ENCODE assay signal across 8 mouse cellular contexts in the genomic region with DNA sequence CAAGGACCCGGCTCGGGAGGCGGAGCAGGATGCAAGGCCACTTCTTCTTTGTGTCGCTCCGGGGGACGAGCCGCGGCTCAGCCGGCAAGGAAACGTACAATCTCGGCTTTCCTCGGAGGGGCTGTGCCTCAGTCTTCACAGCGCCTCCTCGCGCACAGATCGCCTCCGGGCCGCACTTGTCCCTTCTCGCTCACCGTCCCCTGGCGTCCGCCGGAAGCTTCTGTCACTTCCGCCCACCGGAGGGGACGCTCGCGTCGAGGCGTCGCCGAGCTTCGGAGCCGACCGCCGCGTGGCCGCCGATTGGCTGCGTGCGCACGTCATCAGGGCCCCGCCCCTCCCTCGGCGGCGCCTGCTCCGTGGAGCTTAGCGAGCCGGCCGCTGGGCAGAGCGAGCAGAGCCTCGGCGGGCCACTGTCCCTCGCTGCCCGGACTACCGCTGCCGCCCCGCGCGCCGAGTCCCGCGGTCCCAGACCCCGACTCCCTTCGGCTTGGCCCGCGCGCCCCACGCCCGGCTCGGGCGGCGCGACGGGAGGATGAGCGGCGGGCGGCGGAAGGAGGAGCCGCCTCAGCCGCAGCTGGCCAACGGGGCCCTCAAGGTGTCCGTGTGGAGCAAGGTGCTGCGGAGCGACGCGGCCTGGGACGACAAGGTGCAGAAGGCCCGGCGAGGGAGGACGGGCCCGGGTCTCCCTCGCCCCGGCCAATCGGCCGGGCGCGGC. TPM values are rescaled to one million over a fixed set of nuclear protein-coding genes. Genes with fewer than 3 reads are reported as not detected.
DNase-seq lines count a peak whose midpoint lies in the region; ATAC-seq and TF ChIP-seq lines count a peak whose summit lies in the region.

A gene (plus strand): TSS at position 357 of the 715 bp plus-strand sequence.

- under 1% methylated on average over 97 of the region's 98 CpGs for WGBS in forebrain, embryonic 12.5 days
- under 1% methylated on average over 97 of the region's 98 CpGs for WGBS in heart, postnatal 0 days
- WGBS in liver, embryonic 16.5 days (ENCODE audit: insufficient replicate concordance), result under 1% methylated on average over 94 of the region's 98 CpGs
- WGBS in neural tube, embryonic 13.5 days, result under 1% methylated on average over 97 of the region's 98 CpGs

- in situ Hi-C loops in CH12.LX (cut with MboI; ENCODE audit: low pct_ligation_motif_present, low pct_unique_long_range_greater_than_20kb, low sequenced_read_pairs), result no loop called here

- peak within 1 kb of the TSS; percentile 94 to 100 (median 100) for H3K4me3 ChIP-seq in CH12.LX (replicated peaks in 1 of 3; ENCODE audit: low read depth in 2 of 3, low read length in 2 of 3, poor library complexity in 1 of 3)
- H3K4me3 ChIP-seq in forebrain, embryonic 12.5 days (replicated peaks), result peak within 1 kb of the TSS; percentile 98
- H3K4me3 ChIP-seq in heart, postnatal 0 days (ENCODE audit: low read depth, low read length), result peak within 1 kb of the TSS; percentile 92
- peak within 1 kb of the TSS; percentile 99 for H3K4me3 ChIP-seq in liver, embryonic 16.5 days (ENCODE audit: low read depth, low read length)
- peak within 1 kb of the TSS; percentile 99 for H3K4me3 ChIP-seq in neural tube, embryonic 13.5 days
- H3K4me3 ChIP-seq in testis, adult 2 months (ENCODE audit: control insufficient read depth, low read depth, low read length), result peak within 1 kb of the TSS; percentile 99

- TF ChIP-seq EP300 in CH12.LX (IDR thresholded peaks at IDR 0.05; ENCODE audit: low read length), result no peak
- TF ChIP-seq EP300 in heart, postnatal 0 days (IDR thresholded peaks at IDR 0.05; ENCODE audit: low read depth), result peak; percentile 87; the same call in 1 of the 2 replicates

- peaks cover 18 to 43% of the 10 kb centered on the region in 2 experiments for H3K36me3 ChIP-seq in CH12.LX (replicated peaks in 1 of 2; ENCODE audit: control insufficient read depth in 1 of 2, insufficient read depth in 1 of 2, low read length in 1 of 2)
- peaks cover 40% of the 10 kb centered on the region for H3K36me3 ChIP-seq in forebrain, embryonic 12.5 days (replicated peaks)
- H3K36me3 ChIP-seq in heart, postnatal 0 days (replicated peaks; ENCODE audit: control insufficient read depth, insufficient read depth, low read length), result peaks cover 30% of the 10 kb centered on the region
- peaks cover 21% of the 10 kb centered on the region for H3K36me3 ChIP-seq in liver, embryonic 16.5 days (ENCODE audit: control insufficient read depth, insufficient read depth)
- peaks cover 33% of the 10 kb centered on the region for H3K36me3 ChIP-seq in neural tube, embryonic 13.5 days
- peaks cover 5% of the 10 kb centered on the region for H3K36me3 ChIP-seq in testis, adult 2 months (ENCODE audit: control insufficient read depth, insufficient read depth, low read length)

- H3K4me1 ChIP-seq in CH12.LX (ENCODE audit: control insufficient read depth in 1 of 2, insufficient read depth in 2 of 2), result peaks cover 8 to 42% of the 10 kb centered on the region in 2 experiments
- H3K4me1 ChIP-seq in forebrain, embryonic 12.5 days, result peaks cover 30% of the 10 kb centered on the region
- H3K4me1 ChIP-seq in heart, postnatal 0 days (ENCODE audit: control insufficient read depth, insufficient read depth), result peaks cover 13% of the 10 kb centered on the region
- peaks cover 23% of the 10 kb centered on the region for H3K4me1 ChIP-seq in liver, embryonic 16.5 days (ENCODE audit: control insufficient read depth, low read depth, low read length)
- H3K4me1 ChIP-seq in neural tube, embryonic 13.5 days (replicated peaks), result peaks cover 48% of the 10 kb centered on the region
- H3K4me1 ChIP-seq in testis, adult 2 months (ENCODE audit: control insufficient read depth, insufficient read depth, low read length), result peaks cover 10% of the 10 kb centered on the region

- DNase-seq in CH12.LX (ENCODE audit: extremely low read depth), result peak; percentile 95
- DNase-seq in c-Kit-positive CD71-positive TER-119-negative erythroid progenitor cells, embryonic 14.5 days (ENCODE audit: low read depth), result peak; percentile 92
- peak; percentile 95 for DNase-seq in heart, postnatal 0 days (ENCODE audit: low spot score)
- DNase-seq in kidney, postnatal 4 days, result peak; percentile 98 to 99

- H3K79me2 ChIP-seq in CH12.LX (replicated peaks; ENCODE audit: control insufficient read depth, extremely low read depth, insufficient read depth, poor library complexity, severe bottlenecking), result peaks cover 47% of the 10 kb centered on the region

- TF ChIP-seq RAD21 in CH12.LX (IDR thresholded peaks at IDR 0.05; ENCODE audit: low read depth, low read length), result peak; percentile 1

- peak in 1 of 2 experiments; percentile 64; a peak in 2 of 4 replicates for TF ChIP-seq CTCF in CH12.LX (conservative IDR thresholded peaks at IDR 0.05 in 1 of 2, IDR thresholded peaks at IDR 0.05 in 1 of 2; ENCODE audit: low read depth in 2 of 2, low read length in 2 of 2)
- peak; percentile 70 for TF ChIP-seq CTCF in heart, postnatal 0 days (IDR thresholded peaks at IDR 0.05; ENCODE audit: low read depth)
- peak; percentile 5 for TF ChIP-seq CTCF in testis, adult 2 months (IDR thresholded peaks at IDR 0.05; ENCODE audit: control insufficient read depth, insufficient read depth, insufficient replicate concordance, low read depth, low read length)

- peak within 1 kb of the TSS; percentile 80 for H3K9ac ChIP-seq in CH12.LX (ENCODE audit: insufficient read depth, low read depth)
- peak within 1 kb of the TSS; percentile 97 for H3K9ac ChIP-seq in forebrain, embryonic 12.5 days
- peak within 1 kb of the TSS; percentile 97 for H3K9ac ChIP-seq in heart, postnatal 0 days (replicated peaks; ENCODE audit: low read depth, low read length)
- peak within 1 kb of the TSS; percentile 99 for H3K9ac ChIP-seq in liver, embryonic 16.5 days (ENCODE audit: low read depth, low read length)
- H3K9ac ChIP-seq in neural tube, embryonic 13.5 days, result peak within 1 kb of the TSS; percentile 98

- dilution Hi-C loops in CH12.LX (cut with MboI; ENCODE audit: extremely low pct_ligation_motif_present, extremely low pct_unique_long_range_greater_than_20kb, low sequenced_read_pairs), result no loop called here

- TF ChIP-seq POLR2A in CH12.LX (IDR thresholded peaks at IDR 0.05; ENCODE audit: low read depth, low read length), result peak; percentile 86
- TF ChIP-seq POLR2A in testis, adult 2 months (IDR thresholded peaks at IDR 0.05; ENCODE audit: control insufficient read depth, low read depth, low read length), result peak; percentile 71

- H3K27me3 ChIP-seq in CH12.LX (replicated peaks), result no peaks in the 10 kb centered on the region
- H3K27me3 ChIP-seq in forebrain, embryonic 12.5 days, result no peaks in the 10 kb centered on the region
- no peaks in the 10 kb centered on the region for H3K27me3 ChIP-seq in heart, postnatal 0 days (ENCODE audit: control insufficient read depth, insufficient read depth, low read length)
- no peaks in the 10 kb centered on the region for H3K27me3 ChIP-seq in liver, embryonic 16.5 days (ENCODE audit: control insufficient read depth, insufficient read depth, low read depth, low read length)
- no peaks in the 10 kb centered on the region for H3K27me3 ChIP-seq in neural tube, embryonic 13.5 days
- no peaks in the 10 kb centered on the region for H3K27me3 ChIP-seq in testis, adult 2 months (ENCODE audit: control insufficient read depth, insufficient read depth, low read length)

- peak; percentile 98 for ATAC-seq in forebrain, embryonic 12.5 days (ENCODE audit: low FRiP score)
- ATAC-seq in heart, postnatal 0 days (ENCODE audit: insufficient read depth, low read depth), result peak; percentile 96
- ATAC-seq in liver, embryonic 16.5 days (ENCODE audit: low read depth), result peak; percentile 95
- ATAC-seq in neural tube, embryonic 13.5 days (ENCODE audit: low read depth), result peak; percentile 95

- peak within 1 kb of the TSS; percentile 50 for H3K27ac ChIP-seq in CH12.LX (ENCODE audit: insufficient read depth, low read depth)
- H3K27ac ChIP-seq in forebrain, embryonic 12.5 days, result peak within 1 kb of the TSS; percentile 93
- H3K27ac ChIP-seq in heart, postnatal 0 days (ENCODE audit: low read depth), result peak within 1 kb of the TSS; percentile 95
- H3K27ac ChIP-seq in liver, embryonic 16.5 days (ENCODE audit: low read length), result peak within 1 kb of the TSS; percentile 95
- H3K27ac ChIP-seq in neural tube, embryonic 13.5 days (replicated peaks), result peak within 1 kb of the TSS; percentile 96
- H3K27ac ChIP-seq in testis, adult 2 months (ENCODE audit: control insufficient read depth, insufficient read depth, low read depth, low read length), result peak within 1 kb of the TSS; percentile 98

- H3K9me3 ChIP-seq in CH12.LX (replicated peaks; ENCODE audit: low read length), result no peaks in the 10 kb centered on the region
- no peaks in the 10 kb centered on the region for H3K9me3 ChIP-seq in forebrain, embryonic 12.5 days
- no peaks in the 10 kb centered on the region for H3K9me3 ChIP-seq in heart, postnatal 0 days (replicated peaks; ENCODE audit: control insufficient read depth, low read length)
- H3K9me3 ChIP-seq in liver, embryonic 16.5 days (replicated peaks; ENCODE audit: control insufficient read depth, low read length), result no peaks in the 10 kb centered on the region
- no peaks in the 10 kb centered on the region for H3K9me3 ChIP-seq in neural tube, embryonic 13.5 days

- peak within 1 kb of the TSS; percentile 83 for H3K4me2 ChIP-seq in CH12.LX (ENCODE audit: insufficient read depth, low read depth, poor library complexity, severe bottlenecking)
- H3K4me2 ChIP-seq in forebrain, embryonic 12.5 days, result peak within 1 kb of the TSS; percentile 86
- H3K4me2 ChIP-seq in heart, postnatal 0 days (ENCODE audit: low read depth, low read length), result peak within 1 kb of the TSS; percentile 91
- H3K4me2 ChIP-seq in liver, embryonic 16.5 days (ENCODE audit: low read depth, low read length), result peak within 1 kb of the TSS; percentile 84
- peak within 1 kb of the TSS; percentile 97 for H3K4me2 ChIP-seq in neural tube, embryonic 13.5 days

TF ChIP-seq in CH12.LX, 34 proteins besides CTCF, POLR2A, EP300 and RAD21 (continues in another document):
- peak; percentile 60; the same call in 1 of the 2 replicates for TF ChIP-seq TBP (conservative IDR thresholded peaks at IDR 0.05; ENCODE audit: low read depth, low read length)
- TF ChIP-seq RCOR1 (conservative IDR thresholded peaks at IDR 0.05; ENCODE audit: low read depth, low read length), result no peak
- TF ChIP-seq IRF4 (IDR thresholded peaks at IDR 0.05; ENCODE audit: low read depth, low read length), result peak; percentile 57; the same call in 1 of the 2 replicates
- peak; percentile 94 for TF ChIP-seq SIN3A (IDR thresholded peaks at IDR 0.05; ENCODE audit: low read length)

RNA-seq across cellular contexts. Expression of the gene that starts here (rescaled TPM):
- total RNA-seq in CH12.LX (2012; rRNA removed) (111 and 146 TPM in 2 replicates), CH12.LX (2014; rRNA removed) (182 and 186 TPM in 2 replicates)
- polyA plus RNA-seq in CH12.LX (2012; ENCODE audit: insufficient read length, low read depth), result 174 and 205 TPM in 2 replicates
- 170 and 173 TPM in 2 replicates for polyA plus RNA-seq in forebrain, embryonic 12.5 days (2016; fragmentation: Nextera tagmentation; extraction: Ambion mirVana)
- total RNA-seq in heart, postnatal 0 days (2014; rRNA removed; ENCODE audit: low replicate concordance), result 155 and 219 TPM in 2 replicates
- polyA plus RNA-seq in heart, postnatal 0 days (2015; fragmentation: Nextera tagmentation; extraction: Ambion mirVana), result 186 and 188 TPM in 2 replicates
- 112 and 117 TPM in 2 replicates for polyA plus RNA-seq in liver, embryonic 16.5 days (2015; fragmentation: Nextera tagmentation; extraction: Ambion mirVana)
- polyA plus RNA-seq in neural tube, embryonic 13.5 days (2015; fragmentation: Nextera tagmentation; extraction: Ambion mirVana), result 161 and 167 TPM in 2 replicates
- 73.0 and 80.2 TPM in 2 replicates for polyA plus RNA-seq in testis, adult 2 months (2012; rRNA removed)

Comparison
In these comparisons a context has a peak if more than half of its experiments do, and no peak if none do; other contexts are left out.
1. Peak in every context shown above with its lines: DNase-seq, ATAC-seq, H3K4me3 ChIP-seq and H3K27ac ChIP-seq.